Comparison of ENCODE assay signal across 8 mouse cellular contexts in genomic region chr14:61647881-61648684, GRCm38 (mm10). TPM values are rescaled to one million over a fixed set of nuclear protein-coding genes. Genes with fewer than 3 reads are reported as not detected.
DNase-seq lines count a peak whose midpoint lies in the region; ATAC-seq lines count a peak whose summit lies in the region.

No protein-coding gene starts in this region.

- H3K4me3 ChIP-seq in embryonic facial prominence, embryonic 15.5 days (replicated peaks) = peak overlapping the region; percentile 91
- peak overlapping the region; percentile 93 for H3K4me3 ChIP-seq in heart, embryonic 15.5 days

- no peaks in the 10 kb centered on the region for H3K9me3 ChIP-seq in embryonic facial prominence, embryonic 15.5 days (replicated peaks)
- H3K9me3 ChIP-seq in heart, embryonic 15.5 days (replicated peaks) = no peaks in the 10 kb centered on the region

- peak overlapping the region; percentile 95 for H3K27ac ChIP-seq in embryonic facial prominence, embryonic 15.5 days (replicated peaks)
- peak overlapping the region; percentile 95 for H3K27ac ChIP-seq in heart, embryonic 15.5 days

- peak overlapping the region; percentile 90 for H3K9ac ChIP-seq in embryonic facial prominence, embryonic 15.5 days
- H3K9ac ChIP-seq in heart, embryonic 15.5 days = peak overlapping the region; percentile 87

- peak; percentile 65 for DNase-seq in adrenal gland, postnatal 25 days
- peak; percentile 68 for DNase-seq in kidney, postnatal 14 days
- peak; percentile 81 for DNase-seq in lung, postnatal 10 days
- DNase-seq in ovary, postnatal 14 days (ENCODE audit: low spot score) = peak; percentile 22
- DNase-seq in thymus, postnatal 4 days = peak; percentile 70

- H3K27me3 ChIP-seq in embryonic facial prominence, embryonic 15.5 days = no peaks in the 10 kb centered on the region
- H3K27me3 ChIP-seq in heart, embryonic 15.5 days = no peaks in the 10 kb centered on the region

- H3K4me1 ChIP-seq in embryonic facial prominence, embryonic 15.5 days = peaks cover 4% of the 10 kb centered on the region; the same call in 1 of the 2 replicates
- peaks cover 11% of the 10 kb centered on the region; the same call in 1 of the 2 replicates for H3K4me1 ChIP-seq in heart, embryonic 15.5 days (replicated peaks)

- under 1% methylated on average over 95 of the region's 95 CpGs for WGBS in embryonic facial prominence, embryonic 15.5 days
- WGBS in heart, embryonic 15.5 days = under 1% methylated on average over 89 of the region's 95 CpGs

- H3K36me3 ChIP-seq in embryonic facial prominence, embryonic 15.5 days = no peaks in the 10 kb centered on the region
- H3K36me3 ChIP-seq in heart, embryonic 15.5 days = no peaks in the 10 kb centered on the region

- peak; percentile 15 for ATAC-seq in CD4-positive, CD25-positive, alpha-beta regulatory T cell, adult 4 months
- ATAC-seq in embryonic facial prominence, embryonic 15.5 days (ENCODE audit: insufficient number of reproducible peaks, low FRiP score, low TSS enrichment, low read depth) = peak; percentile 71
- ATAC-seq in heart, embryonic 15.5 days (replicated peaks; ENCODE audit: insufficient number of reproducible peaks, insufficient read depth, low FRiP score, low read depth) = peak; percentile 76

- peak overlapping the region; percentile 62 for H3K4me2 ChIP-seq in embryonic facial prominence, embryonic 15.5 days (replicated peaks)
- peak overlapping the region; percentile 75 for H3K4me2 ChIP-seq in heart, embryonic 15.5 days

RNA-seq across cellular contexts. Expression of gene Kcnrg, which starts 40.8 kb away (rescaled TPM):
- polyA plus RNA-seq in CD4-positive, CD25-positive, alpha-beta regulatory T cell, adult 4 months (2017; shearing (Covaris generic)) = 1 to 10 TPM in 1 of 2 experiments, under 1 TPM in 1; 0.52 to 1.0 TPM
- 0.27 and 0.52 TPM in 2 replicates for total RNA-seq in adrenal gland, postnatal 25 days (2021)
- 2.2 and 3.3 TPM in 2 replicates for polyA plus RNA-seq in embryonic facial prominence, embryonic 15.5 days (2015; fragmentation: Nextera tagmentation; extraction: Ambion mirVana)
- polyA plus RNA-seq in heart, embryonic 15.5 days (2015; fragmentation: Nextera tagmentation; extraction: Ambion mirVana) = 0.28 and 0.47 TPM in 2 replicates

RNA-seq across cellular contexts. Expression of gene Trim13, which starts 50.0 kb away (rescaled TPM):
- 1 to 10 TPM; 8.9 TPM for polyA plus RNA-seq in CD4-positive, CD25-positive, alpha-beta regulatory T cell, adult 4 months (2017; shearing (Covaris generic))
- 7.0 and 9.2 TPM in 2 replicates for total RNA-seq in adrenal gland, postnatal 25 days (2021)
- polyA plus RNA-seq in embryonic facial prominence, embryonic 15.5 days (2015; fragmentation: Nextera tagmentation; extraction: Ambion mirVana) = 20.5 and 21.2 TPM in 2 replicates
- polyA plus RNA-seq in heart, embryonic 15.5 days (2015; fragmentation: Nextera tagmentation; extraction: Ambion mirVana) = 12.7 and 14.1 TPM in 2 replicates

Comparison
In these comparisons a context has a peak if more than half of its experiments do, and no peak if none do; other contexts are left out.
1. Peak in every context shown above with its lines: DNase-seq, ATAC-seq, H3K4me3 ChIP-seq and H3K27ac ChIP-seq.
2. ATAC-seq: peak in every context shown above with its lines; median percentile 76 in heart, embryonic 15.5 days; 71 in embryonic facial prominence, embryonic 15.5 days; 15 in CD4-positive, CD25-positive, alpha-beta regulatory T cell, adult 4 months.
3. DNase-seq: peak in every context shown above with its lines; median percentile 81 in lung, postnatal 10 days; 70 in thymus, postnatal 4 days; 68 in kidney, postnatal 14 days; 65 in adrenal gland, postnatal 25 days; 22 in ovary, postnatal 14 days.